Mouse (Mus musculus) intestine, embryonic 14.5 days (tissue): ENCODE measurements around the gene Erh. TPM values are rescaled to one million over a fixed set of nuclear protein-coding genes. Genes with fewer than 3 reads are reported as not detected.
A peak's percentile ranks its signal among the peaks of the same experiment; 100 is the strongest.

ENCODE experiments used
- ATAC-seq: fragments of 200-750 bp; cut with Nextera tagmentation; replicated peaks from 2 replicates; pipeline ENCODE4 v1.8.0; 2017; ENCODE audit warnings: low read depth, moderate number of reproducible peaks, moderate TSS enrichment, moderate library complexity; ENCODE audit not compliant: low FRiP score, low TSS enrichment
- DNase-seq: peaks from one replicate; pipeline ENCODE4 v3.0.0-alpha.2; 2018; ENCODE audit warnings: low spot score
- H3K27ac ChIP-seq: fragments of 300-500 bp; sonication (generic); 2 replicates; pipeline ENCODE4 v1.5.1; 2014; ENCODE audit warnings: low read depth, mild to moderate bottlenecking, control low read depth
- H3K27me3 ChIP-seq: fragments of 300-500 bp; sonication (generic); replicated peaks from 2 replicates; pipeline ENCODE4 v1.6.1; 2014; ENCODE audit warnings: low read length, control low read depth; ENCODE audit not compliant: control insufficient read depth, insufficient read depth
- H3K36me3 ChIP-seq: fragments of 300-500 bp; sonication (generic); 2 replicates; pipeline ENCODE4 v1.6.1; 2014; ENCODE audit warnings: low read length, control low read depth; ENCODE audit not compliant: control insufficient read depth, insufficient read depth
- H3K4me1 ChIP-seq: fragments of 300-500 bp; sonication (generic); replicated peaks from 2 replicates; pipeline ENCODE4 v1.6.1; 2014; ENCODE audit warnings: low read length, control low read depth, mixed read lengths; ENCODE audit not compliant: control insufficient read depth, insufficient read depth
- H3K4me2 ChIP-seq: fragments of 300-500 bp; sonication (generic); 2 replicates; pipeline ENCODE4 v1.6.1; 2014; ENCODE audit warnings: low read length
- H3K4me3 ChIP-seq: fragments of 300-500 bp; sonication (generic); 2 replicates; pipeline ENCODE4 v1.5.1; 2014; ENCODE audit warnings: low read depth, low read length, control low read depth, mixed read lengths
- H3K9ac ChIP-seq: fragments of 300-500 bp; sonication (generic); 2 replicates; pipeline ENCODE4 v1.6.1; 2014; ENCODE audit warnings: mild to moderate bottlenecking, low read length
- H3K9me3 ChIP-seq: fragments of 300-500 bp; sonication (generic); 2 replicates; pipeline ENCODE4 v1.6.1; 2016; ENCODE audit warnings: low read length, control low read depth; ENCODE audit not compliant: control insufficient read depth
- WGBS: fragments of 180-500 bp; shearing (Covaris S2); extraction: QIAGEN DNeasy Blood & Tissue Kit; methylation state at CpG from one replicate; pipeline ENCODE4 v1.1.7; 2014; 5-methylcytosine and 5-hydroxymethylcytosine counted together
- polyA plus RNA-seq: library from polyadenylated mRNA; unstranded; fragments of >200 nt; fragmentation: Nextera tagmentation; extraction: Ambion mirVana; gene quantifications from 2 replicates; pipeline ENCODE4 v1.2.1, GENCODE M21; 2014

Gene Erh
- polyA plus RNA-seq, 1 experiment from 2014 or later = 325 TPM

DNA sequence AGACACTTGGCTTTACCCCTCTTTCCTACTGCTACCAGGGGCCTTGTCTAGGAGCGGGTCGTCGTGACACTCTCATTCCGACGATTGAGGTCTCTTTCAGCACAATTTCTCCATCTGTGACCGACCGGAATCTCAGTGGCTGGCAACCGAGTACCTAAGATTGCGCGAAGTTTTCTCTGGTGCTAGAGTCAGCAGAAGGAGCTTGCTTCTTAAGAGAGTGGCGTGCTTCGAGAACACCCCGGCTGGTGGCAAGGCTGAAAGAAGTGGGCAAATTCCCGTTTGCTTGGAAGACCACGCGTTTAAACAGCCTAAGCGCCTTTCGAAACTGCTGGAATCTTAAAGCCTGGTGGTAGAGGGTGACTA is 346 bp upstream of the Erh start:
- DNase-seq (no peak), ATAC-seq (no peak)
- Histone ChIP-seq H3K9ac (peak overlapping the region; percentile 96), H3K4me3 (peak overlapping the region; percentile 94), H3K4me2 (peak overlapping the region; percentile 95), H3K36me3 (peaks cover 32% of the 10 kb centered on the region), H3K27me3 (no peaks in the 10 kb centered on the region), H3K4me1 (peaks cover 24% of the 10 kb centered on the region), H3K9me3 (no peaks in the 10 kb centered on the region), H3K27ac (no peak overlapping the region)
- 6% methylated on average over 18 of the region's 18 CpGs for WGBS

DNA sequence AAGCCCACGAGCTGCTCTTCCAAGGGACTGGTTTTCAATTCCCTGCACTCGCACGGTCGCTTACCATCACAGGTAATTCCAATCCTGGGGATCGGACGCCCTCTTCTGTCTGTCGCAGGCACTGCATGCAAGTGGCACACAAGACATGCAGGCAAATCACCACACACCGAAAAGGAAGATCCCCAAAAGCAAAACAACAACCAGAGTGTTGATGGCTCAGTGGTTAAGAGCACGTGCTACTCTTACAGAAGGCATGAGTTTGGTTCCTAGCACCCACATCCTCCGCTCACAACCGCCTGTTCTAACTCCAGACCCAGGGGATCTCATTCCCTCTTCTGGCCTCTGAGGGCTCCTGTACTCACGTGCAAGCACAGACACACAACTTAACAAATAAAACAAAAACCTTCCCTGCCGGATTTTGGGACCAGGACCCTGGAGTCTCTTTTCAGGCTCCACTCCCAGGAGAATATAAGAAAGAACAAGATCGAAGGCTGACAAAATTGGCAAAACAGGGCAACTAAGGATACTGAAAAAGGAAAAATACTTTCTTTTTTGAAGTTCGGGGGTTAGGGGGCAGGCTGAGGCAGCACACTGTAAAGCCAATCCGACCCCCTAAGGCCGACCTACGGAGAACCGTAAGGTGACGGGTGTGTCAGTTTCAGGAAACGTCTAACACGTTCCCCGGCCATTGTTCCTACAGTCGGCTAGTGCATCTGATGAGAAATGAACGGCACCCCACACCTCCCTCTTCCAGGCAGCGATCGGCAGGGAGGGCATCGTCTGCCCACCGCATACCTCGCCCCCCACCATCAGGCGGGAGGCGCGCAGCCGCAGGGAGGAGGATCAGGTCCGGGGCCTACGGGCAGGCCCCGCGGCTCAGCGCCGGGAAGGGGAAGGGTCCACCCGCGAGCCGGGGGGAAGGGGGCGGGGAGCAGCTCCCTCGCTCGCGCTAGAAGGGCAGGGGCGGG is 1.1 kb downstream of the Erh start:
- WGBS = 3% methylated on average over 48 of the region's 48 CpGs
- Histone ChIP-seq H3K36me3 (peaks cover 41% of the 10 kb centered on the region), H3K4me1 (peaks cover 24% of the 10 kb centered on the region), H3K9ac (peak overlapping the region; percentile 96), H3K9me3 (no peaks in the 10 kb centered on the region), H3K27me3 (no peaks in the 10 kb centered on the region), H3K4me2 (peak overlapping the region; percentile 95), H3K27ac (peak overlapping the region; percentile 95), H3K4me3 (peak overlapping the region; percentile 94)
- DNase-seq (peak; percentile 83), ATAC-seq (peak; percentile 64)

DNA sequence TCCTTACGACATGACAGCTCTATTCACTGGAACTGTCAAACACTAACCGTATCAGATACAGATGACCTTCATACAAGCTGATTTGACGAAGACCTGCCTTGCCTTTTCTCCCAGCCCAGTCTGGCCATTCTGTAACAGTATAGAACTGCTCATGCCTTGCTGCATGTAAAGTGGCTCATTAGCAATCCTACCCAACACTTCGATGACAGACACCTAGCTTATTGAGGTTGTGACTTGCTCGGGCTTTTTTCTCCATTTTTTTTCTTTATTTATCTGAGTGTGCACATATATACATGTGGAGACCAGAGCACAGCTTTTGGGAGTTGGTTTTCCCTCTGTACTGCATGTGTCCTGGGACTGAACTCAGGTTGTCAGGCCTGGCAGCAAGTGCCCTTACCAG is 12.4 kb downstream of the Erh start:
- Histone ChIP-seq H3K4me1 (no peaks in the 10 kb centered on the region), H3K4me3 (no peak overlapping the region), H3K36me3 (peaks cover 50% of the 10 kb centered on the region), H3K27me3 (no peaks in the 10 kb centered on the region), H3K9ac (no peak overlapping the region), H3K27ac (no peak overlapping the region), H3K9me3 (no peaks in the 10 kb centered on the region), H3K4me2 (no peak overlapping the region)
- ATAC-seq = no peak
- 80% methylated on average over 5 of the region's 5 CpGs for WGBS
- DNase-seq = no peak

DNA sequence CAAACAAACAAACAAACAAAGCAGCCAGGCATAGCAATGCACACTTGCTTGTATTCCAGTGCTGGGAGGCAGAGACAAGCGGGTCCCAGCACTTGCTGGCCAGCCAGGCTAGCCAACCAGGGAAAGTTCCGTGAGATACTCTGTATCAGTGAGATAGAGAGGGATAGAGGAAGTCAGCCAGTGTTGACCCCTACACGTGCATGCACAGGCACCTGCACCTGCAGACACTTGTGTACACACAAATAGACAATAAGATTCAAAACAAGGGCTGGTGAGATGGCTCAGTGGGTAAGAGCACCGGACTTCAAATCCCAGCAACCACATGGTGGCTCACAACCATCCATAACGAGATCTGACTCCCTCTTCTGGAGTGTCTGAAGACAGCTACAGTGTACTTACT is 23.6 kb downstream of the Erh start:
- H3K27me3 ChIP-seq = no peaks in the 10 kb centered on the region
- no peak for DNase-seq

DNA sequence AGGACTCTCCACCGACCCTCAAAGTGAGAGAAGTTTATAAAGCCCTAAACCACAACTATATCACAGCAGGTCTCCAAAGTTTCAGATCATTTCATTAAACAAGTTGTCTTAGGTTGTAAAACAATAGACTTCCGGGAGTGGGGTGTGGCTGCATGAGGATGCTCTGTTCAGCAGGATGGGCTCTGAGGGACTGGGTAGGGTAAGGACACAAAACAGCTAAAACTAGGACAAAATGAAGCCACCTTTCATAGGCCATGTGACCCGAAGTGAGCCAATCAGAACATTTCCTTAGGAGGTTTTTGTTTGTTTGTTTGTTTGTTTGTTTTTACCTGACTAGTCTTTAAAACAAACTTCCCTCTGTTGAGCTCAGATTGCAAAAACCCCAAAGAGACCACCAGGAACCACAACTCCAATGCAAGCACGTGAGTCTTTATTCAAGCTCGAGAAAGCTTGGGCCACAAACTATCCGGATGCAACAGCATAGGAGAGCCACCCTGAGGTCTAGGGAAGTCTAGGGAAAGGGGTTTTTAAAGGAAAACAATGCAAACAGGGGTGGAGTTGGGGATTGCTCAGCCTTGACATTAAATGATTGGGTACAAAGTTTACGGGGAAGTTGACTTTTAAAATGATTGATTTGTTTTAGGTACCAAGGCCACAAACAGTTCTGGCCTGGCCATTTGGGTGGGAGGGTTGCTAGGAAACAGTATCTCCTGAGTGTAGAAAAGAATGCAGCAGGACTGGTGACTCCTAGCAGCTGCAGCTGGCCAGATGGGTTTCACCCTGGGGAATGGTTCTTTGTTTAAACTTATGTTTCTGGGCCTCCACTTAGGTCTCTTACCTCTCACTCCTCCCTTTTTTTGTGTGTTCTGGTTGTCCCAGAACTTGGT is 28.5 kb downstream of the Erh start:
- 0 out of 2 replicates have a peak overlapping the region, but pooled peaks have one; percentile 25 for H3K27ac ChIP-seq
- no peak overlapping the region for H3K4me3 ChIP-seq
- WGBS = 39% methylated on average over 7 of the region's 7 CpGs
- no peaks in the 10 kb centered on the region for H3K4me1 ChIP-seq
- H3K9me3 ChIP-seq = no peaks in the 10 kb centered on the region
- DNase-seq (no peak), ATAC-seq (peak; percentile 60; the same call in 1 of the 2 replicates)
- H3K4me2 ChIP-seq = no peak overlapping the region
- no peaks in the 10 kb centered on the region for H3K27me3 ChIP-seq
- H3K36me3 ChIP-seq = no peaks in the 10 kb centered on the region
- no peak overlapping the region for H3K9ac ChIP-seq

More for the DNA sequence above, 23.6 kb downstream of the Erh start:
- no peak overlapping the region for H3K4me2 ChIP-seq
- no peak for ATAC-seq
- H3K9ac ChIP-seq = no peak overlapping the region
- no peaks in the 10 kb centered on the region for H3K36me3 ChIP-seq
- WGBS = 78% methylated on average over 5 of the region's 5 CpGs
- H3K4me1 ChIP-seq = no peaks in the 10 kb centered on the region
- no peak overlapping the region for H3K27ac ChIP-seq
- no peaks in the 10 kb centered on the region for H3K9me3 ChIP-seq
- no peak overlapping the region for H3K4me3 ChIP-seq

DNA sequence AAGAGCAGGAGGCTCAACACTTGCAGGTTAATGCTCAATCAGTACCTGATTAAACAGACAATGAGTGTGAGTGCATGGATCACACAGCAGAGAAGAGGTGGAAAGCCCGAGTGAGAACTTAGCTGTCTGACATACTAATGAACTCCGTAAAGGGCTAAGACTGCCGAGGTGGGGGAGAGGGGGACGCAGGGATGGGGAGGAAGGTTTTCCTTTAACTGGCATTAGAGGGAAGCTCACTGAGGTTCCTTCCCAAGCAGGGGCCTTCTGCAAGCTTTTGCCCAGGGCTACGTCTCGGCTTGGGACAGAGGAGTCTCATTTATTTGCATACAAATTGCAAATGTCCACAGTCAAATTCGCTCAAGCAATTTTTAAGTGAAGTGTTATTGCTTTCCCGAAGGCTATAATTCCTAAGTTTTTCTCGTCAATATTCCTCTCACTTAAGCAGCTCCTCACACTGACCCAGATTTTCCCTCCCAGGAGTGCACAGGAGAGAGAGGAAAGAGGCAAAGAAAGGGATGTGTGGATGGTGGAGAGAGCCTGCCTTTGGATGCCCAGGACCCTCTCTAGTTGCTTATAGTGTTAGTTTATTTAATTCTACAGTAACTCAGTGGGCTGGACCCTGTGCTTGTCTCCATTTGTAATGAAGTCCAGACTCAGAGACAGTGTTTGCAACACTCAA is 31.9 kb downstream of the Erh start:
- 55% methylated on average over 9 of the region's 9 CpGs for WGBS
- Histone ChIP-seq H3K9ac (no peak overlapping the region), H3K4me2 (no peak overlapping the region), H3K4me1 (no peaks in the 10 kb centered on the region), H3K27ac (no peak overlapping the region), H3K27me3 (no peaks in the 10 kb centered on the region), H3K9me3 (no peaks in the 10 kb centered on the region), H3K4me3 (no peak overlapping the region), H3K36me3 (no peaks in the 10 kb centered on the region)
- no peak for DNase-seq
- ATAC-seq = no peak

DNA sequence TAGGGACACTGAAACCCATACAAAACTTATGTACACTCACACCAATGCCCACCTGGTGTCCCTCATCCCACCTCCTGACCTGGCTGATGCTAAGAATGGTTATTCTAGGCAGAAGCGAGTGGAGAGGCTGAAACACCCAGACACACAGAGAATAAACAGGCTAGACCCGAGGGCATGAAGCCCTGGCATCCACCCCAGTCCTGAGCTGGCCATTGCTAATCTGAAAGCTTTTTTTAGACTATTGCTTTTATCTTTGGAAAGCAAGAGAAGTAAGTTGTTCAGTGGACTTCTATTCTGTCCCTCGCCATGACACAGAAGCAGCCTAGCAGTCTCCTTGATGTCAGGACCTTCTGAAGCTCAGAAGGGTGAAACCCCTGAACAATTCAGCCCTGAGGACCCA is 34.2 kb downstream of the Erh start:
- H3K27me3 ChIP-seq = no peaks in the 10 kb centered on the region
- H3K4me2 ChIP-seq = no peak overlapping the region
- no peaks in the 10 kb centered on the region for H3K36me3 ChIP-seq
- H3K27ac ChIP-seq = no peak overlapping the region
- DNase-seq = no peak
- ATAC-seq = no peak
- H3K4me3 ChIP-seq = no peak overlapping the region
- H3K9me3 ChIP-seq = no peaks in the 10 kb centered on the region
- no peak overlapping the region for H3K9ac ChIP-seq
- 73% methylated on average over 3 of the region's 3 CpGs for WGBS
- H3K4me1 ChIP-seq = no peaks in the 10 kb centered on the region

DNA sequence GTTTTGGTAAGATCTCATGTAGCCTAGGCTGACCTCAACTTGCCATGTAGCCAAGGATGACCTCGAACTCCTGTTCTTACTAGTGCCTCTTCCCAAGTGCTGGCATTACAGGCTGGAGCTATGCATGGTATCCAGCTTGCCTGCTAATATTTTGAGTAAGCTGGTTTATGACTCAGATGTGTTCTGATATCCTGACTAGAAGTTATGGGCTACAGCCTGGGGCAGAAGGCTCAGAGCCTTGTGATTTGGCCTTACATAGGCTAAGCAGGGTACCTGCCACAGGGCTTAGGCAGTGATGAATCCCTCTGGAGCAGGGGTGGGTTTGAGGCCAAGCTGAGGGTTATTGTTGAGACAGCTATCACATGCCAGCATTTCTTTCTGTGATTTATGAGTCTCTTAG is 35.6 kb downstream of the Erh start:
- no peak for DNase-seq
- H3K9ac ChIP-seq = no peak overlapping the region
- peaks cover 8% of the 10 kb centered on the region for H3K4me1 ChIP-seq
- no peak overlapping the region for H3K27ac ChIP-seq
- ATAC-seq = no peak
- H3K36me3 ChIP-seq = no peaks in the 10 kb centered on the region
- 87% methylated on average over 1 of the region's 1 CpGs for WGBS
- H3K4me2 ChIP-seq = no peak overlapping the region
- H3K4me3 ChIP-seq = no peak overlapping the region
- H3K27me3 ChIP-seq = no peaks in the 10 kb centered on the region
- H3K9me3 ChIP-seq = no peaks in the 10 kb centered on the region
